Mouse (Mus musculus) MEL (cell line): ENCODE results near the gene Cetn3. TPM values are rescaled to one million over a fixed set of nuclear protein-coding genes. Genes with fewer than 3 reads are reported as not detected.

Experiments used
- DNase-seq: peaks from one replicate; pipeline ENCODE4 v3.0.0; 2011; ENCODE audit warnings: low read depth, low spot score
- H3K27ac ChIP-seq: 2 replicates; pipeline ENCODE4 v1.5.1; 2012; ENCODE audit warnings: low read depth, mild to moderate bottlenecking, control low read depth, low read length, moderate library complexity; ENCODE audit not compliant: control insufficient read depth
- H3K27me3 ChIP-seq, 2 experiments: fragments of 150-350 bp in 1 of 2; sonication (generic) in 1 of 2; 2 replicates each; pipeline ENCODE4 v1.6.1; 2012; ENCODE audit warnings: low read length in 2 of 2, mild to moderate bottlenecking in 2 of 2, improper control_type of control experiment in 1 of 2, moderate library complexity in 1 of 2; ENCODE audit not compliant: insufficient read depth in 2 of 2, control insufficient read depth in 1 of 2
- H3K36me3 ChIP-seq, 2 experiments: 2 replicates each; pipeline ENCODE4 v1.6.1; 2012 to 2014; ENCODE audit warnings: low read length in 2 of 2, improper control_type of control experiment in 1 of 2, inconsistent platforms in 1 of 2, mild to moderate bottlenecking in 1 of 2; ENCODE audit not compliant: insufficient read depth in 2 of 2, control insufficient read depth in 1 of 2
- H3K4me1 ChIP-seq, 2 experiments: fragments of 150-350 bp in 1 of 2; sonication (generic) in 1 of 2; 2 replicates each; pipeline ENCODE4 v1.6.1; 2012; ENCODE audit warnings: low read length in 2 of 2, improper control_type of control experiment in 1 of 2, mild to moderate bottlenecking in 1 of 2; ENCODE audit not compliant: insufficient read depth in 2 of 2, control insufficient read depth in 1 of 2
- H3K4me3 ChIP-seq, 2 experiments: fragments of 150-350 bp in 1 of 2; sonication (generic) in 1 of 2; 2 replicates each; pipeline ENCODE4 v1.5.1; 2012; ENCODE audit warnings: low read depth in 2 of 2, low read length in 2 of 2, mild to moderate bottlenecking in 2 of 2, moderate library complexity in 2 of 2, control low read depth in 1 of 2, improper control_type of control experiment in 1 of 2; ENCODE audit not compliant: control insufficient read depth in 1 of 2, insufficient read depth in 1 of 2
- H3K79me2 ChIP-seq: 2 replicates; pipeline ENCODE4 v1.6.1; 2012; ENCODE audit warnings: mild to moderate bottlenecking, low read length, moderate library complexity; ENCODE audit not compliant: control insufficient read depth, poor library complexity, insufficient read depth
- H3K9ac ChIP-seq: 2 replicates; pipeline ENCODE4 v1.6.1; 2012; ENCODE audit warnings: low read depth, mild to moderate bottlenecking, control low read depth, low read length, moderate library complexity; ENCODE audit not compliant: control insufficient read depth, poor library complexity, severe bottlenecking
- H3K9me3 ChIP-seq: fragments of 150-350 bp; sonication (generic); replicated peaks from 2 replicates; pipeline ENCODE4 v1.6.1; 2012; ENCODE audit warnings: mild to moderate bottlenecking, low read length, improper control_type of control experiment, moderate library complexity; ENCODE audit not compliant: insufficient read depth
- BHLHE40 ChIP-seq: IDR thresholded peaks from 2 replicates; pipeline ENCODE4 v1.6.1; 2012; ENCODE audit warnings: low read depth, mild to moderate bottlenecking, inconsistent platforms, low read length, improper control_type of control experiment, borderline replicate concordance
- CHD2 ChIP-seq: IDR thresholded peaks from 2 replicates; pipeline ENCODE4 v1.6.1; 2011; ENCODE audit warnings: low read length, improper control_type of control experiment
- CTCF ChIP-seq, 3 experiments: IDR thresholded peaks in 2 of 3; conservative IDR thresholded peaks in 1 of 3; 2 replicates each; pipeline ENCODE4 v1.5.1; 2011 to 2012; ENCODE audit warnings: low read length in 3 of 3, low read depth in 2 of 3, mild to moderate bottlenecking in 2 of 3, improper control_type of control experiment in 1 of 3, inconsistent platforms in 1 of 3, mixed read lengths in 1 of 3, moderate library complexity in 1 of 3; ENCODE audit not compliant: control insufficient read depth in 1 of 3, insufficient read depth in 1 of 3, poor library complexity in 1 of 3, severe bottlenecking in 1 of 3
- E2F4 ChIP-seq: IDR thresholded peaks from 2 replicates; pipeline ENCODE4 v1.6.1; 2011; ENCODE audit warnings: low read depth, low read length, improper control_type of control experiment, borderline replicate concordance
- EP300 ChIP-seq, 2 experiments: IDR thresholded peaks; 2 replicates each; pipeline ENCODE4 v1.6.1; 2011; ENCODE audit warnings: improper control_type of control experiment in 2 of 2, low read length in 2 of 2, low read depth in 1 of 2, mild to moderate bottlenecking in 1 of 2
- ETS1 ChIP-seq: IDR thresholded peaks from 2 replicates; pipeline ENCODE4 v1.6.1; 2012; ENCODE audit warnings: low read depth, mild to moderate bottlenecking, inconsistent platforms, low read length, improper control_type of control experiment, moderate library complexity
- GABPA ChIP-seq: IDR thresholded peaks from 2 replicates; pipeline ENCODE4 v1.6.1; 2012; ENCODE audit warnings: low read depth, mild to moderate bottlenecking, inconsistent platforms, low read length, improper control_type of control experiment, moderate library complexity
- MEF2A ChIP-seq: IDR thresholded peaks from 2 replicates; pipeline ENCODE4 v1.6.1; 2014; ENCODE audit warnings: low read depth, mild to moderate bottlenecking, inconsistent platforms, low read length, improper control_type of control experiment; ENCODE audit not compliant: poor library complexity, insufficient replicate concordance, severe bottlenecking; ENCODE audit errors: extremely low read depth
- POLR2AphosphoS2 ChIP-seq: IDR thresholded peaks from 2 replicates; pipeline ENCODE4 v1.6.1; 2011; ENCODE audit warnings: low read length, improper control_type of control experiment
- RCOR1 ChIP-seq: IDR thresholded peaks from 2 replicates; pipeline ENCODE4 v1.6.1; 2012; ENCODE audit warnings: low read depth, mild to moderate bottlenecking, inconsistent platforms, low read length, improper control_type of control experiment
- SIN3A ChIP-seq: IDR thresholded peaks from 2 replicates; pipeline ENCODE4 v1.6.1; 2012; ENCODE audit warnings: low read length, improper control_type of control experiment, inconsistent platforms
- UBTF ChIP-seq: IDR thresholded peaks from 2 replicates; pipeline ENCODE4 v1.6.1; 2012; ENCODE audit warnings: low read depth, mild to moderate bottlenecking, inconsistent platforms, low read length, improper control_type of control experiment, moderate library complexity, borderline replicate concordance; ENCODE audit not compliant: insufficient read depth
- USF2 ChIP-seq, 2 experiments: IDR thresholded peaks; 2 replicates each; pipeline ENCODE4 v1.6.1; 2011 to 2012; ENCODE audit warnings: improper control_type of control experiment in 2 of 2, low read length in 2 of 2, borderline replicate concordance in 1 of 2, inconsistent platforms in 1 of 2, low read depth in 1 of 2, mild to moderate bottlenecking in 1 of 2; ENCODE audit not compliant: insufficient read depth in 1 of 2
- ZKSCAN1 ChIP-seq: IDR thresholded peaks from 2 replicates; pipeline ENCODE4 v1.6.1; 2012; ENCODE audit warnings: low read depth, mild to moderate bottlenecking, inconsistent platforms, low read length, improper control_type of control experiment, moderate library complexity
- ZNF384 ChIP-seq: IDR thresholded peaks from 2 replicates; pipeline ENCODE4 v1.6.1; 2012; ENCODE audit warnings: low read depth, mild to moderate bottlenecking, inconsistent platforms, low read length, improper control_type of control experiment
- polyA plus RNA-seq, 2 experiments: library from polyadenylated mRNA; stranded (reverse) in 1 of 2; unstranded in 1 of 2; fragments of >175 nt in 1 of 2; fragments of >200 nt in 1 of 2; gene quantifications; 2 replicates each; pipeline versions ENCODE4 v1.2.1 to v1.2.4; 2012; ENCODE audit warnings: low replicate concordance in 2 of 2, low read depth in 1 of 2; ENCODE audit not compliant: insufficient read length in 2 of 2, insufficient read depth in 1 of 2, missing spikeins in 1 of 2
- total RNA-seq: library from RNA; depleted of rRNA; stranded (reverse); fragments of 300-350 nt; gene quantifications from 2 replicates; pipeline ENCODE4 v1.2.3, GENCODE M21; 2012; rRNA removed

Cetn3 gene
- total and polyA plus RNA-seq, 3 experiments, result 70.2 to 101 TPM; not detected in 1

- Histone ChIP-seq H3K4me3 (no peak overlapping the region), H3K27me3 (no peaks in the 10 kb centered on the region), H3K27ac (no peak overlapping the region), H3K9ac (no peak overlapping the region), H3K9me3 (no peaks in the 10 kb centered on the region), H3K79me2 (no peaks in the 10 kb centered on the region), H3K4me1 (no peaks in the 10 kb centered on the region), H3K36me3 (no peaks in the 10 kb centered on the region)
- TF ChIP-seq ZKSCAN1 (no peak), CHD2 (no peak), GABPA (no peak), CTCF (IDR thresholded peaks at IDR 0.05 in 2 of 3, conservative IDR thresholded peaks at IDR 0.05 in 1 of 3; ENCODE audit: control insufficient read depth in 1 of 3, insufficient read depth in 1 of 3, low read depth in 2 of 3, low read length in 3 of 3, poor library complexity in 1 of 3, severe bottlenecking in 1 of 3) (no peak), UBTF (no peak), MEF2A (no peak), E2F4 (no peak), EP300 (IDR thresholded peaks at IDR 0.05; ENCODE audit: low read depth in 1 of 2, low read length in 2 of 2) (no peak), RCOR1 (no peak), BHLHE40 (no peak)
- DNase-seq, result no peak
Observed at GRCm38 (mm10) chr13:81840246-81840645, 57.4 kb downstream of the Cetn3 start.

- H3K9me3 ChIP-seq, result no peaks in the 10 kb centered on the region
- H3K79me2 ChIP-seq, result no peaks in the 10 kb centered on the region
- H3K9ac ChIP-seq, result no peak overlapping the region
- H3K36me3 ChIP-seq, result no peaks in the 10 kb centered on the region
- H3K4me1 ChIP-seq, result no peaks in the 10 kb centered on the region
- H3K27ac ChIP-seq, result no peak overlapping the region
- TF ChIP-seq USF2 (IDR thresholded peaks at IDR 0.05; ENCODE audit: borderline replicate concordance in 1 of 2, insufficient read depth in 1 of 2, low read depth in 1 of 2, low read length in 2 of 2) (no peak), SIN3A (no peak), BHLHE40 (no peak), POLR2AphosphoS2 (no peak), ETS1 (no peak)
- DNase-seq, result no peak
- H3K27me3 ChIP-seq, result no peaks in the 10 kb centered on the region
- H3K4me3 ChIP-seq, result no peak overlapping the region
Observed at GRCm38 (mm10) chr13:81840646-81841045, 57.8 kb downstream of the Cetn3 start.

GRCm38 (mm10) chr13:81842278-81842677 lies 59.4 kb downstream of the Cetn3 start:
- TF ChIP-seq UBTF (no peak), ZNF384 (no peak)
- Histone ChIP-seq H3K9ac (no peak overlapping the region), H3K36me3 (no peaks in the 10 kb centered on the region), H3K27ac (no peak overlapping the region), H3K79me2 (no peaks in the 10 kb centered on the region), H3K4me3 (no peak overlapping the region), H3K9me3 (no peaks in the 10 kb centered on the region), H3K4me1 (no peaks in the 10 kb centered on the region), H3K27me3 (no peaks in the 10 kb centered on the region)
- DNase-seq, result no peak

Other genes starting within 250 kb of the Cetn3 start
- gene Adgrv1, start 149.9 kb upstream of the Cetn3 start, total RNA-seq, result 5.6 and 5.8 TPM in 2 replicates
- gene Adgrv1, start 149.9 kb upstream of the Cetn3 start, polyA plus RNA-seq, result 1 to 10 TPM in 1 of 2 experiments, not detected in 1; 5.8 TPM
- gene Lysmd3, start 125.4 kb upstream of the Cetn3 start, total RNA-seq, result 12.2 and 12.5 TPM in 2 replicates
- 1 to 10 TPM in 1 of 2 experiments, not detected in 1; 7.1 TPM for gene Lysmd3, start 125.4 kb upstream of the Cetn3 start, polyA plus RNA-seq
- gene Polr3g, start 72.1 kb upstream of the Cetn3 start, total RNA-seq, result 26.2 and 26.4 TPM in 2 replicates
- gene Polr3g, start 72.1 kb upstream of the Cetn3 start, polyA plus RNA-seq, result 10 to 100 TPM; 36.8 to 79.4 TPM
- gene Mblac2, start 71.7 kb upstream of the Cetn3 start, total RNA-seq, result 0.58 and 0.78 TPM in 2 replicates
- 1 to 10 TPM in 1 of 2 experiments, not detected in 1; 1.2 TPM for gene Mblac2, start 71.7 kb upstream of the Cetn3 start, polyA plus RNA-seq